Mouse (Mus musculus) small intestine, adult 2 months (tissue): ENCODE measurements around the gene Ltk.

ENCODE experiments used
- CTCF ChIP-seq: fragments of 200-500 bp; IDR thresholded peaks from 2 replicates; pipeline ENCODE4 v1.5.1; 2012; ENCODE audit warnings: low read depth, mild to moderate bottlenecking, control low read depth, inconsistent platforms, low read length, moderate library complexity, mixed read lengths; ENCODE audit not compliant: insufficient replicate concordance, insufficient read length; ENCODE audit errors: extremely low read depth
- POLR2A ChIP-seq: fragments of 200-500 bp; IDR thresholded peaks from 2 replicates; pipeline ENCODE4 v1.6.1; 2012; ENCODE audit warnings: low read depth, mild to moderate bottlenecking, control low read depth, inconsistent platforms, low read length, moderate library complexity

GRCm38 (mm10) chr2:119710011-119710410, 50.2 kb downstream of the Ltk start:
- TF ChIP-seq CTCF (no peak), POLR2A (no peak)
